Mouse (Mus musculus) kidney, embryonic 15.5 days (tissue): ENCODE data around the gene Serpini2. TPM values are rescaled to one million over a fixed set of nuclear protein-coding genes. Genes with fewer than 3 reads are reported as not detected.
A peak's percentile ranks its signal among the peaks of the same experiment; 100 is the strongest.

Experiments
- ATAC-seq: fragments of 200-750 bp; cut with Nextera tagmentation; replicated peaks from 2 replicates; pipeline ENCODE4 v1.8.0; 2017; ENCODE audit warnings: moderate TSS enrichment; ENCODE audit not compliant: low FRiP score
- H3K27ac ChIP-seq: fragments of 300-500 bp; sonication (generic); 2 replicates; pipeline ENCODE4 v1.5.1; 2015; ENCODE audit warnings: mild to moderate bottlenecking, inconsistent platforms
- H3K27me3 ChIP-seq: fragments of 300-500 bp; sonication (generic); 2 replicates; pipeline ENCODE4 v1.6.1; 2015; ENCODE audit warnings: inconsistent platforms
- H3K36me3 ChIP-seq: fragments of 300-500 bp; sonication (generic); 2 replicates; pipeline ENCODE4 v1.6.1; 2015; ENCODE audit warnings: inconsistent platforms
- H3K4me1 ChIP-seq: fragments of 300-500 bp; sonication (generic); 2 replicates; pipeline ENCODE4 v1.6.1; 2015; ENCODE audit warnings: inconsistent platforms
- H3K4me2 ChIP-seq: fragments of 300-500 bp; sonication (generic); 2 replicates; pipeline ENCODE4 v1.6.1; 2015; ENCODE audit warnings: moderate library complexity, mild to moderate bottlenecking, inconsistent platforms
- H3K4me3 ChIP-seq: fragments of 300-500 bp; sonication (generic); replicated peaks from 2 replicates; pipeline ENCODE4 v1.5.1; 2015; ENCODE audit warnings: mild to moderate bottlenecking, inconsistent platforms
- H3K9ac ChIP-seq: fragments of 300-500 bp; sonication (generic); 2 replicates; pipeline ENCODE4 v1.6.1; 2015; ENCODE audit warnings: mild to moderate bottlenecking, inconsistent platforms
- H3K9me3 ChIP-seq: fragments of 300-500 bp; sonication (generic); replicated peaks from 2 replicates; pipeline ENCODE4 v1.6.1; 2016; ENCODE audit warnings: inconsistent platforms
- WGBS: fragments of 180-500 bp; shearing (Covaris S2); methylation state at CpG from one replicate; pipeline ENCODE4 v1.1.7; 2015; ENCODE audit warnings: mixed read lengths; 5-methylcytosine and 5-hydroxymethylcytosine counted together
- polyA plus RNA-seq: library from polyadenylated mRNA; unstranded; fragments of >200 nt; fragmentation: Nextera tagmentation; extraction: Ambion mirVana; gene quantifications from 2 replicates; pipeline ENCODE4 v1.2.1, GENCODE M21; 2015

Serpini2 gene
- polyA plus RNA-seq, 1 experiment from 2014 or later = not detected

- Histone ChIP-seq H3K4me2 (no peak overlapping the region), H3K27ac (no peak overlapping the region), H3K9me3 (no peaks in the 10 kb centered on the region), H3K36me3 (no peaks in the 10 kb centered on the region), H3K4me3 (no peak overlapping the region), H3K4me1 (no peaks in the 10 kb centered on the region), H3K9ac (no peak overlapping the region), H3K27me3 (no peaks in the 10 kb centered on the region)
- ATAC-seq = no peak
Observed at GRCm38 (mm10) chr3:75259356-75259755, 10.5 kb downstream of the Serpini2 start.

- H3K36me3 ChIP-seq = no peaks in the 10 kb centered on the region
- H3K27ac ChIP-seq = no peak overlapping the region
- 82% methylated on average over 3 of the region's 3 CpGs for WGBS
- H3K4me1 ChIP-seq = no peaks in the 10 kb centered on the region
- no peaks in the 10 kb centered on the region for H3K27me3 ChIP-seq
- no peak overlapping the region for H3K9ac ChIP-seq
- no peak overlapping the region for H3K4me3 ChIP-seq
- ATAC-seq = no peak
- no peak overlapping the region for H3K4me2 ChIP-seq
- no peaks in the 10 kb centered on the region for H3K9me3 ChIP-seq
Observed at GRCm38 (mm10) chr3:75219694-75220093, 50.2 kb downstream of the Serpini2 start.

GRCm38 (mm10) chr3:75219211-75219610 is 50.7 kb downstream of the Serpini2 start:
- Histone ChIP-seq H3K4me3 (no peak overlapping the region), H3K9ac (no peak overlapping the region), H3K27ac (no peak overlapping the region), H3K4me2 (no peak overlapping the region), H3K27me3 (no peaks in the 10 kb centered on the region), H3K4me1 (no peaks in the 10 kb centered on the region), H3K36me3 (no peaks in the 10 kb centered on the region), H3K9me3 (no peaks in the 10 kb centered on the region)
- 6% methylated on average over 1 of the region's 1 CpGs for WGBS
- no peak for ATAC-seq

- Histone ChIP-seq H3K36me3 (no peaks in the 10 kb centered on the region), H3K4me1 (no peaks in the 10 kb centered on the region), H3K9ac (no peak overlapping the region), H3K27ac (no peak overlapping the region), H3K9me3 (no peaks in the 10 kb centered on the region), H3K4me2 (no peak overlapping the region), H3K27me3 (no peaks in the 10 kb centered on the region), H3K4me3 (no peak overlapping the region)
- ATAC-seq = 0 out of 2 replicates have a peak, but pooled peaks have one; percentile 18
- WGBS = 36% methylated on average over 12 of the region's 12 CpGs
Observed at GRCm38 (mm10) chr3:75202808-75203503, 66.9 kb downstream of the Serpini2 start.

Other genes with a start within 250 kb of the Serpini2 start
- not detected in 2 replicates for gene Zbbx, start 105.0 kb downstream of the Serpini2 start, polyA plus RNA-seq
- not detected in 2 replicates for gene Wdr49, start 212.1 kb upstream of the Serpini2 start, polyA plus RNA-seq